Mouse (Mus musculus) embryo, embryonic 9.5 days (tissue): ENCODE data around the gene Mast4.

Experiments used
- DNase-seq: peaks from one replicate; pipeline ENCODE4 v3.0.0-alpha.2; 2017; ENCODE audit errors: extremely low spot score

Gene Mast4

DNA sequence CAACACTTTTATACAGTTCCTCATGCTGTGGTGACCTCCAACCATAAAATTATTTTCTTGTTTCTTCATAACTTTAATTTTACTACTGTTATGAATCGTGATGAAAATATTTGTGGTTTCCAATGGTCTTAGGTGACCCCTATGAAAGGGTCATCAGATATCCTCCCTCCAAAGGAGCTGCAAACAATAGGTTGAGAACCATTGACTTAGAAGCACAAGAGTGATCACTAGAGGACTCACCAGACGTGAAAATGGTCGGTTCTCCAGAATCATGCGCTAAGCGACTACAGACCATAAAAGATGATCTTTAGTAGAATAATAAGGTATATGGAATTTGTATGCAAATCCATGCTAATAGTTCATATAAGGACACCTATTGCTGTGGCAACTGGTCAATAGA lies 644.1 kb downstream of the Mast4 start:
- DNase-seq: no peak

DNA sequence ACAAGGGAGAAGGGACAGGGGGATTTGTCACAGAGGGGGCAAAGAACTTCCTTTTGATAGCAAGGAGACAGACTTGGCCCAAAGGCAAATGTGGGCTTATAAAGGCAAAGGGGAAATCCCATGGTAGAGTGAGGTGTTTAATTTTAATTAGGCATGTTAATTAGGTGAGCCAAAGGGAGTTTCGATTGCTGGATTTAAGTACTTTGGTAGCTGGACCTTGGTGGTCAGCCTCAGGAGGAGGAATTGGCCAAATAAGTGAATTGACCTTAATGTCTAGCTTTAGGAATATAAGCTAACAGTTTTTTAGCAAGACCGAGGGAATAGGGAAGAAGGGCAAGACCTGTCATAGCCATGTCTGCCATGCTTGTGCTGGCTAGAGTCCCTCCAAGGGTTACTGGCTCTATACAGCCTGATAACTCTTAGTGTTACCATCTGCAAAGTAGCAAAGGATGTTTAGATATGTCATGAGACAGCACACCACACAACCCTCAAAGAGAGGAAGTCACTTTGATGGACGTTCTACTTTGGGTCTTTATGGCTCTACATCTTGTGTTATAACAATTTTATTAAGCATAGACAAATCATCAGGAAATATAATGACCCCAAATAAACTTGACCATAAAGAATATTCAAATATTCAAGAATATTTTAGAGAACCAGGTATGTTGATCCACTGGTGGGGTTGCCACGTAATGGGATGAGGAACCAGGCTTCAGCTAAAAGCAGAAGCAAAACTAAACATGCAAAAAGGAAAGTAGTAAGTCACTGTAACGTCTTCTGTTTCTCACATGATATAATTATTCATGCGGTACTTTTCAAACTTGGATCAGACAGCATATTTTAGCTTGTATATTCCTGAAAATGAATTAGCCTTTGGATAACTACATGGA lies 644.9 kb downstream of the Mast4 start:
- no peak for DNase-seq

GRCm38 (mm10) chr13:102688121-102688520 lies 646.2 kb downstream of the Mast4 start:
- DNase-seq: no peak

DNA sequence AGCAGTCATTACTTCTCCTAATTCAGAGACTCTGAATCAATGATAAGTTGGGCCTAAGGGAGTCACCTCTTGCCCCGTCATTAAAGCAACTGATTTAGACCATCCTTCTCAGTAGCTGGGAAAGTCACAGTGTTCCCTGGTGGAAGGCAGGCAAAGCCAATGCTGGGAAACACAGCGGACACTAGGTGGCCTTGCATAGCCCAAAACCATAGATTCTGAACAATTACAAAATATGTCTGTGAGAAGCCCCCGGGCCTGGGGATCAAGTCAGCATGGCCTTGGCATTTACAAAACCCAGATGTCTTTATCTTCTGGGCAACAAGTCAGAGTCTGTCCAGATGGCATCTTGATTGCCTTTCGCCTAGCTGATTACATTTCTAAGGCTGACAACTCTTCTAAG lies 649.4 kb downstream of the Mast4 start:
- no peak for DNase-seq
